Mouse (Mus musculus) cerebellum, adult 2 months (tissue): ENCODE results near the gene Jup.
"Not testable (repeated sequence)": the region's sequence is repeated elsewhere in the genome, so short reads cannot be mapped to it uniquely, and the experiment has no call there.

Experiments
- CTCF ChIP-seq: fragments of 200-500 bp; IDR thresholded peaks from 2 replicates; pipeline ENCODE4 v1.5.1; 2011; ENCODE audit warnings: low read depth, mild to moderate bottlenecking, control low read depth, low read length, moderate library complexity, borderline replicate concordance; ENCODE audit not compliant: insufficient read depth
- POLR2A ChIP-seq: fragments of 200-500 bp; IDR thresholded peaks from 2 replicates; pipeline ENCODE4 v1.6.1; 2011; ENCODE audit warnings: low read length, control low read depth, borderline replicate concordance; ENCODE audit not compliant: insufficient read depth

- TF ChIP-seq CTCF, POLR2A: not testable (repeated sequence)
Observed at GRCm38 (mm10) chr11:100321479-100322305, 75.9 kb downstream of the Jup start.
